Mouse (Mus musculus) embryonic facial prominence, embryonic 10.5 days (tissue): ENCODE data around the gene Trim47. TPM values are rescaled to one million over a fixed set of nuclear protein-coding genes. Genes with fewer than 3 reads are reported as not detected.
A peak's percentile ranks its signal among the peaks of the same experiment; 100 is the strongest.
"Not testable (repeated sequence)": the region's sequence is repeated elsewhere in the genome, so short reads cannot be mapped to it uniquely, and the experiment has no call there.

Experiments used
- DNase-seq: peaks from one replicate; pipeline ENCODE4 v3.0.0-alpha.2; 2017; ENCODE audit warnings: low spot score
- H3K27ac ChIP-seq: fragments of 300-500 bp; sonication (generic); replicated peaks from 2 replicates; pipeline ENCODE4 v1.5.1; 2016; ENCODE audit warnings: mild to moderate bottlenecking
- H3K27me3 ChIP-seq: fragments of 300-500 bp; sonication (generic); replicated peaks from 2 replicates; pipeline ENCODE4 v1.6.1; 2016; ENCODE audit warnings: low read depth, mild to moderate bottlenecking; ENCODE audit not compliant: poor library complexity, severe bottlenecking
- H3K36me3 ChIP-seq: fragments of 300-500 bp; sonication (generic); replicated peaks from 2 replicates; pipeline ENCODE4 v1.6.1; 2016; ENCODE audit warnings: mild to moderate bottlenecking, moderate library complexity
- H3K4me1 ChIP-seq: fragments of 300-500 bp; sonication (generic); 2 replicates; pipeline ENCODE4 v1.6.1; 2016
- H3K4me3 ChIP-seq: fragments of 300-500 bp; sonication (generic); 2 replicates; pipeline ENCODE4 v1.5.1; 2016; ENCODE audit warnings: mild to moderate bottlenecking, moderate library complexity
- H3K9me3 ChIP-seq: fragments of 300-500 bp; sonication (generic); 2 replicates; pipeline ENCODE4 v1.6.1; 2016; ENCODE audit warnings: mild to moderate bottlenecking
- WGBS: fragments of 180-500 bp; shearing (Covaris S2); methylation state at CpG from one replicate; pipeline ENCODE4 v1.1.7; 2016; 5-methylcytosine and 5-hydroxymethylcytosine counted together
- polyA plus RNA-seq: library from polyadenylated mRNA; unstranded; fragments of >200 nt; fragmentation: Nextera tagmentation; extraction: Ambion mirVana; gene quantifications from 2 replicates; pipeline ENCODE4 v1.2.1, GENCODE M21; 2016

Gene Trim47
- polyA plus RNA-seq, 1 experiment from 2014 or later = 4.5 TPM

DNA sequence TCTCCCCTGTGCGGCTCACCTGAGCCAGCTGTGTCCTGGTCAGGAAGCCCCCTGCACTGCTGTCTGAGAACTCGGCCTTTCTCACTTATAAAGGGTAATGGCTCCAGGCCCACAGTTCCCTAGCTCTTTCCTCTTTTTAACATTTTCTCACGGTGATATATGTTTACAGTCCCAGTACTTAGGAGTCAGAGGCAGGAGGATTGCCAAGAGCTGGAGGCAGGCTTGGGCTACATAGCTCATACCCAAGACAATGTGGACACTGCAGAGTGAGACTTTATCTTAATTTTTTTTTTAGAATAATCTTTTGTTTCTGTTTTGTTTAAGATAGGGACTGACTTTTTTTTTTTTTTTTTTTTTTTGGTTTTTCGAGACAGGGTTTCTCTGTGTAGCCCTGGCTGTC is 24.5 kb downstream of the Trim47 start:
- Histone ChIP-seq H3K36me3 (no peaks in the 10 kb centered on the region), H3K9me3 (no peaks in the 10 kb centered on the region), H3K4me3 (peak overlapping the region; percentile 25; the same call in 1 of the 2 replicates), H3K27me3 (peaks cover 26% of the 10 kb centered on the region), H3K4me1 (peaks cover 74% of the 10 kb centered on the region), H3K27ac (peak overlapping the region; percentile 84)
- no peak for DNase-seq
- WGBS = 60% methylated on average over 3 of the region's 4 CpGs

DNA sequence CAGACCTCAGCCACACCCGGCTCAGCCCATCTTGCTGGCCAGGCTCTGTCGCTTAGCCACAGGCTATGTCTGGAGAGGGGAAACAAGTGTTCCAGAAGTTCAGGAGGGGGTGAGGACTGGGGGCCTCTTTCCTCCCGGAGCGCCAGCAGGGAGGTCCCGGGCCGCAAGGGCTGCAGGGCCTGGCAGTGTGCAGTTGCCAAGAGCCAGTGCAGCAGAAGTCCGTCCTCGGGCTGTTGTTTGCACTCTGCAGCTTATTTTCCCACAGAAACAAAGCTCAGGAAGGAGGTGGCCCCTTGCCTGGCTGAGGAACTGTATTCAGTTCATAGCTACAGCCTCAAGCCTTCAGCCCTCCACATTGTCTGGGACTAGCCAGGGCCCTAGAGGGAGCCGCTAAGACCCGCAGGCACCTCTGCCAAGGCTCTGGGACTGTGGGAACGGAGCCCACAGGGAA is 25.1 kb downstream of the Trim47 start:
- no peaks in the 10 kb centered on the region for H3K36me3 ChIP-seq
- peak; percentile 53 for DNase-seq
- peak overlapping the region; percentile 25; the same call in 1 of the 2 replicates for H3K4me3 ChIP-seq
- peaks cover 21% of the 10 kb centered on the region for H3K27me3 ChIP-seq
- peaks cover 69% of the 10 kb centered on the region for H3K4me1 ChIP-seq
- H3K9me3 ChIP-seq = no peaks in the 10 kb centered on the region
- WGBS = 24% methylated on average over 11 of the region's 11 CpGs
- peak overlapping the region; percentile 84 for H3K27ac ChIP-seq

DNA sequence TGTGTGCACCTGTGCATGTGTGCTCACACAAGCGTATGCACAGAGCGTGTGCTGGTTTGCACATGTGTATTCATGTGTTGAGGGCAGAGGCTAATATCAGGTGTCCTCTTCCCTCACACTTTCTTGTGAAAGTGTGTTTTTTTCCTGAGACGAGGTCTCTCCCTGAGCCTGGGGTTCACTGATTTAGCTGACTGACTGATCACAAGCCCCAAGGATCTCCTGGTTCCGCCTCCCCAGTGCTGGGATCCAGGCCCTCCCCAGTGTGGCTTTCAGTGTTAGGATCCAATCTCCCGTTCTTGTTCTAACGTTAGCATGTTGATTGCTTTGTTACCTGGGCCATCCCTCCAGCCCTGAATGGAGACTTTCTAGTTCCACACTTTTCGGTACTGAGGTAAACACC is 26.2 kb downstream of the Trim47 start:
- 87% methylated on average over 7 of the region's 7 CpGs for WGBS
- Histone ChIP-seq H3K4me1 (peaks cover 58% of the 10 kb centered on the region), H3K9me3 (peaks cover 4% of the 10 kb centered on the region; the same call in 1 of the 2 replicates), H3K27me3 (peaks cover 10% of the 10 kb centered on the region), H3K27ac (0 out of 2 replicates have a peak overlapping the region, but pooled peaks have one; percentile 11), H3K36me3 (no peaks in the 10 kb centered on the region), H3K4me3 (no peak overlapping the region)
- DNase-seq = no peak

DNA sequence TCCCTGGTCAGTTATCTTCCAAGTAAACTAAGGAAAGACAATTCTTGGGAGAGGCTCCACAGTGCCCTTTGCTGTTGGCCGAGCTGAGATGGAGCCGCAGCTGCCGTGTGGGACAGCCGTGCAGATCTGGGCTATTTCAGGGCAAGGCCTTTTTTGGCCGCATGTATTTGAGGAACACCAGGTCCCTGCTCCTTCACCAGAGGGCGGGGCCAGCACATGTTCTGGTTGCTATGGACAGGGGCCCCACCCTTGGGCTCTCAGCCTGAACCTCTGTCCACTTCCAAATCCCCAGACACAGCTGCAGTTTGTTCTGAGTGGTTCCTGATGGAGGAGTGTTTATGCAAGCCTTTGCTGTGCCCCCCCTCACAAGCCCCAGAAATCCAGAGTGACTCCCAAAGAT is 26.6 kb downstream of the Trim47 start:
- 83% methylated on average over 6 of the region's 6 CpGs for WGBS
- H3K4me3 ChIP-seq = no peak overlapping the region
- H3K4me1 ChIP-seq = peaks cover 56% of the 10 kb centered on the region
- H3K27ac ChIP-seq = peak overlapping the region; percentile 11; the same call in 1 of the 2 replicates
- DNase-seq = no peak
- H3K27me3 ChIP-seq = peaks cover 6% of the 10 kb centered on the region
- H3K9me3 ChIP-seq = peaks cover 4% of the 10 kb centered on the region; the same call in 1 of the 2 replicates
- H3K36me3 ChIP-seq = no peaks in the 10 kb centered on the region

DNA sequence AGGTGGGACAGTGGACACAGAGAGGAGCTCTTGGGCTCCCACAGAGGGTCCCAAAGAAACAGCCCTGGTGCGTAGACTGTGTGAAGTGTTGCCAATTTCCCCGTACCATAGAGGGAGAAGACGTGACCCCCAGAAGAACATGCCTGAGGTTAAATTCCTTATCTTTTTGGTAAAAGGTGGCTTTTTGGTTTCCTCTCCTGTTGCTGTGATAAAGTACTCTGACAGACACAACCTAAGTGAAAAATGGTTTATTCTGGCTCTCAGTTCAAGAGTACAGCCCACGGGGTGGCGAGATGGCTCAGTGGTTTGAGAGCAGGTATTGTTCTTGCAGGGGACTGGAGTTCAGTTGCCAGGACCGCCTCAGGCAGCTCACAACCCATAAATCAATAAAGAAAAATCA is 27.5 kb downstream of the Trim47 start:
- WGBS = 90% methylated on average over 6 of the region's 6 CpGs
- no peak for DNase-seq
- peaks cover 47% of the 10 kb centered on the region for H3K4me1 ChIP-seq
- peaks cover 4% of the 10 kb centered on the region; the same call in 1 of the 2 replicates for H3K9me3 ChIP-seq
- H3K27me3 ChIP-seq = no peaks in the 10 kb centered on the region
- no peak overlapping the region for H3K4me3 ChIP-seq
- H3K27ac ChIP-seq = peak overlapping the region; percentile 40; the same call in 1 of the 2 replicates
- H3K36me3 ChIP-seq = no peaks in the 10 kb centered on the region

DNA sequence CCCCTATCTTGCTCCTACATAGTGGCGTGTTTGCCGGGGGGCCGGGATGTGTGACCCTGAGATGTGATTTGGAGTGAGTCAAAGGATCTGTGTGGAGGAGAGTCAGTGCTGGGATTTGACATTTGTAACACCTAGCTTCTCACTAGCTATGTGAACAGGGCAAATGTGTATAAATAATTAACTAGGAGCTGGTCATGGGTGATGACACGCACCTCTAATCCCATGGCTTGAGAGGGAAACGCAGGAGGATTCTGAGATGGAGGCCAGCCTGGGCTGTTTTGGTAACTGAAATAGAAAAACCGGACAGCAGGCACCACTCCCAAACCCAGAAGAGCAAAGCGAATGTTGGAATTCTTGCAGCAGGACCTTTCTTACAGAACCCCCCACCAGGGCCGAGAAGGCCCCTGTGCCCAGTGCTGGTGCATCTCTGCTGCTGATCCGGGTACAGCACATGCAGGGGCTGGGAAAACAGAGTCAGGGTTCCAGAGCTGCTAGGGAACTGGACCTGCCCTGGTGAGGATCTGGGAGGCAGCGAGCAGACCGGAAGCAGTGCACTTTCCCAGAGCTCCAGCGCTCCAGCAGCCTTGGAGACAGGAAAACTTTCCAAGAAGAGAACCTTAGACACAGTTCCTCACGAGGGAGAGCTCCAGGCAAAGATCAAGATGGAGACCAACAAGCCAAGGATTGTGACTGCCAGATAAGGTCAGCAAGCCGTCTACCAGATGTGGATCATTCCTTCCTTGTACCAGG is 28.1 kb downstream of the Trim47 start:
- 78% methylated on average over 14 of the region's 14 CpGs for WGBS
- peak overlapping the region; percentile 40; the same call in 1 of the 2 replicates for H3K27ac ChIP-seq
- no peaks in the 10 kb centered on the region for H3K27me3 ChIP-seq
- H3K9me3 ChIP-seq = peaks cover 4% of the 10 kb centered on the region; the same call in 1 of the 2 replicates
- peaks cover 44% of the 10 kb centered on the region for H3K4me1 ChIP-seq
- no peaks in the 10 kb centered on the region for H3K36me3 ChIP-seq
- no peak for DNase-seq
- H3K4me3 ChIP-seq = no peak overlapping the region

DNA sequence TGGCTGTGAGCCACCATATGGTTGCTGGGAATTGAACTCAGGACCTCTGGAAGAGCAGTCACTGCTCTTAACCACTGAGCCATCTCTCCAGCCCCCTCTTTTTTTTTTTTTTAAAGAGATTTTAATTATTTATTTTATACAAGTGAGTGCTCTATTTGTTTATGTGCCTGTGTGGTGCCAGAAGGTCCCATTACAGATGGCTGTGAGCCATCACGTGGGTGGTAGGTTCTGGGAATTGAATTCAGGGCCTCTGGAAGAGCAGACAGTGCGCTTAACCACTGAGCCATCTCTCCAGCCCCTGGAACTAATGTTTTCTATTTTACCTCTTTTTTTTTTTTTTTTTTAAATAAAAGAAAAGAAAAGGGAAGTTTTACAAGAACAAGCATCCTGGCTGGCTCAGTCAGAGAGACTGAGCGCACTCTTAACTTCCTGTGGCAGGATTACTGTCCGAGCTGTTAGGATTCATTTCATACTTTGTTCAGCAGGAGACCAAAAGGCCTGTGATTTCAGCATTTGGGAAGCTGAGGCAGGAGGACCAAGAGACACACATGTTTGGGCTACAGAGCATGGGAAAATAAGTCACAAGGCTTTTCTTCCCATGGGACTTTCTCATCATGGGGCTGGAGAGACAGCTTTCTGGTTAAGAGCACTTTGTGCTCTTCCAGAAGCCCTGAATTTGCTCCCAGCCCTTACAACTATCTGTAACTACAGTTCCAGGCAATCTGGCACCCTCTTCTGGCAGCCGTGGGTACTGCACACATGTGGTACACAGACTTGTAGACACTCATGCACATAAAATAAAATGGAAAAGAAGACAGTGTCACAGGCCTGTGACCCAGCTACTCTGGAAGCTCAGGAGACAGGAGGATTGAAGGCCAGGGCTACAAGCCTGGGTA is 30.5 kb downstream of the Trim47 start:
- H3K27me3 ChIP-seq = no peaks in the 10 kb centered on the region
- DNase-seq = peak; percentile 46
- H3K4me3 ChIP-seq = no peak overlapping the region
- no peaks in the 10 kb centered on the region for H3K36me3 ChIP-seq
- no peak overlapping the region for H3K27ac ChIP-seq
- 88% methylated on average over 5 of the region's 5 CpGs for WGBS
- H3K4me1 ChIP-seq = peaks cover 23% of the 10 kb centered on the region
- H3K9me3 ChIP-seq = peaks cover 4% of the 10 kb centered on the region; the same call in 1 of the 2 replicates

DNA sequence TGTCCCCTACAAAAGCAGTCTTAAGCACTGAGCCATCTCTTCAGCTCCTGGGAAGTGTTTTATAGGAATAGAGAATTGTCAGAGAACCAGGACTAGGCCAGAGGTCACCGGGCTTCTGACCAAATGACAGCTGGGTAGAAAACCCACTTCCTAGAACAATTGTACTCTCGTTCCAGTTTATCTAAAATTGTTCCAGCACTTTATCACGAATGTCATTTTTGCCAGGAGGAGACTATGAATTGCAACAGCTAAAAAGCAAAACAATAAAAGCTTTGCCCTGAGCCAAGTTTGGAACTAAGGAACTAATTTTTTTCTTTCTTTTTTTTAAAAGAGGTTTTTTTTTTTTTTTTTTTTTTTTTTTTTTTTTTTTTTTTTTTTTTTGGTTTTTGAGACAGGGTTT is 31.4 kb downstream of the Trim47 start:
- WGBS = 73% methylated on average over 3 of the region's 3 CpGs
- no peak for DNase-seq
- no peak overlapping the region for H3K4me3 ChIP-seq
- H3K27ac ChIP-seq = no peak overlapping the region
- no peaks in the 10 kb centered on the region for H3K36me3 ChIP-seq
- H3K27me3 ChIP-seq = no peaks in the 10 kb centered on the region
- H3K4me1 ChIP-seq = peaks cover 15% of the 10 kb centered on the region
- peaks cover 4% of the 10 kb centered on the region; the same call in 1 of the 2 replicates for H3K9me3 ChIP-seq

DNA sequence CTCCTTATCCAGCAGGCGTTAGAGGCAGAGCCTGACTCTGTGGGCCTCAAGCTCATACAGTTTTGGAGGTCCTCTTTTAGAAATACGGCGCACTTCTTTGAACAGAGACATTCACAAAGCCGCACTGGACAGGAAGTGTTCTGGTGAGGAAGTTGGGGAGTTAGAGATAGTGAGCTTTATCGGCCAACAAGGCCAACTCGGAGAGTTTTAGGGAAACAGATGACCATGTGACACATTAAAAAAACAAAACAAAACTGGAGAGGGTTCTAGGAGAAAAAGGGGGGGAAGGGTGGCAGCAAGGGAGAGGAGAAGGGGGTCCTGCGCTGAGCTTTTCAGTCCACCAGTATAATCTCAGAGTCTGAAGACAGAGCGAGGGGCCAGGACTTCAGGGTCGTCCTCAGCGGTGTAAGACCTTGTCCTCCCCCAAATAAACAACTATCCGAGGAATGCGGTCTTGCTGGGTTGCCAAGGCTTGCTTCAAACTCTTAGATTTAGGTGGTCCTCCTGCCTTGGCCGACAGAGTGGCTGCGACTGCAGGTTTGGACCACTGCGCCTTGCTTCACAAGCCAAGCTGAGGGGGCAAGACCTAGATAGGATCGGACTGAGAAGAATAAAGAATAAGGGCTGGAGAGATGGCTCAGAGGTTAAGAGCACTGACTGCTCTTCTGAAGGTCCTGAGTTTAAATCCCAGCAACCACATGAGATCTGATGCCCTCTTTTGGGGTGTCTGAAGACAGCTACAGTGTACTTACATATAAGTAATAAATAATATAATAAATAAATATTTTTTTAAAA is 33.0 kb downstream of the Trim47 start:
- no peak for DNase-seq
- H3K4me3 ChIP-seq = no peak overlapping the region
- WGBS = 60% methylated on average over 16 of the region's 16 CpGs
- peaks cover 4% of the 10 kb centered on the region; the same call in 1 of the 2 replicates for H3K9me3 ChIP-seq
- H3K27ac ChIP-seq = no peak overlapping the region; the same call in 1 of the 2 replicates
- H3K4me1 ChIP-seq = peaks cover 6% of the 10 kb centered on the region
- no peaks in the 10 kb centered on the region for H3K27me3 ChIP-seq
- no peaks in the 10 kb centered on the region for H3K36me3 ChIP-seq

DNA sequence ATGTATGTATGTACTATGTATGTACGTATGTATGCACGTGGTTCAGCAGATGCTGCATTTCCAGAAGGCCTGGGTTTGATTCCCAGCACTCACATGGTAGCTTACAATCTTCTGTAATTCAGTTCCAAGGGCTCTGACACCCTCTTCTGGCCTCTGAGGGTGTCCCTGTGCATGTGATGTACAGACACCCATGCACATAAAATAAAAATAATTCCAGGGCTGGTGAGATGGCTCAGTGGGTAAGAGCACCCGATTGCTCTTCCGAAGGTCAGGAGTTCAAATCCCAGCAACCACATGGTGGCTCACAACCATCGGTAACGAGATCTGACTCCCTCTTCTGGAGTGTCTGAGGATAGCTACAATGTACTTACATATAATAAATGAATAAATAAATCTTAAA is 34.1 kb downstream of the Trim47 start:
- 91% methylated on average over 6 of the region's 6 CpGs for WGBS
- H3K27me3 ChIP-seq, H3K36me3 ChIP-seq, H3K9me3 ChIP-seq, H3K27ac ChIP-seq, DNase-seq, H3K4me1 ChIP-seq, H3K4me3 ChIP-seq: not testable (repeated sequence)

DNA sequence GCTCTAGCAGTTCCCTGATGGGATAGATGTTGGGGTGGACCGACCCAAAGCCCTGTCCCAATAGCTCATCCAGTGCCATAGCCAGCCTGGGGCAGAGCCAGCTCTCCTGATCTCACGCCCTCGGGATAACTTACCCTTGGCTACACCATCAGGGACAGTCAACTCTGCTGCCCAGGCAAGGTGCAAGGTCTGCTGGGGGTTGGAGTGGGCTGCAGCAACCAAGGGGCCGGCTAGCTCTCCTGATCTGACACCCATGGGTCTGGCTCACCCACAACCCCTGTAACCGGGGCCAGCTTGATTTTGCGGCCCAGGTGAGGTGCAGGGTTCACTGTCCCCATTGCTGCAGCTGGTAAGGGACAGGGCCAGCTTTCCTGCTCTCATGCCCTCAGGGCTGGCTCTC is 35.4 kb downstream of the Trim47 start:
- Histone ChIP-seq H3K4me3 (0 out of 2 replicates have a peak overlapping the region, but pooled peaks have one; percentile 17), H3K9me3 (peaks cover under 1% of the 10 kb centered on the region; the same call in 1 of the 2 replicates), H3K4me1 (peaks cover 16% of the 10 kb centered on the region), H3K36me3 (no peaks in the 10 kb centered on the region), H3K27ac (no peak overlapping the region), H3K27me3 (no peaks in the 10 kb centered on the region)
- 88% methylated on average over 6 of the region's 6 CpGs for WGBS
- DNase-seq = no peak

DNA sequence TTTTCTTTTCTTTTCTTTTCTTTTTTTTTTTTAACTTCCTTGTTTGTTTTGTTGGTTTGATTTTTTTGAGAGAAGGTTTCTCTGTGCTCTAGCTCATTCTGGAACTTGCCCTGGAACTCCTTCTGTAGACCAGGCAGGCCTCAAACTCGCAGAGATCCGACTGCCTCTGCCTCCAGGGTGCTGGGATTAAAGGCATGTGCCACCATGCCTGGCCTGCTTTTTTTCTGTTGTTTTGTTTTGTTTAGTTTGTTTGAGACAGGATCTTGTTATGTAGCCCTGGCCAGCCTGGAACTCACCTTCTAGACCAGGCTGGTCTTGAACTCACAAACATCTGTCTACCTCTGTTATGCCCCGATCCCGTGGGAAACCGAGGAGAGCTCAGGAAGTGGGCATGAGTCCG is 37.5 kb downstream of the Trim47 start:
- WGBS = 91% methylated on average over 6 of the region's 6 CpGs
- DNase-seq = no peak
- H3K27me3 ChIP-seq = no peaks in the 10 kb centered on the region
- no peaks in the 10 kb centered on the region for H3K9me3 ChIP-seq
- H3K36me3 ChIP-seq = peaks cover 7% of the 10 kb centered on the region; the same call in 1 of the 2 replicates
- no peak overlapping the region for H3K27ac ChIP-seq
- H3K4me1 ChIP-seq = peaks cover 31% of the 10 kb centered on the region
- H3K4me3 ChIP-seq = no peak overlapping the region
